Mouse (Mus musculus) hindbrain, embryonic 14.5 days (tissue): ENCODE data around the gene Hemk1. TPM values are rescaled to one million over a fixed set of nuclear protein-coding genes. Genes with fewer than 3 reads are reported as not detected.
A peak's percentile ranks its signal among the peaks of the same experiment; 100 is the strongest.

Experiments
- ATAC-seq: fragments of 200-750 bp; cut with Nextera tagmentation; 2 replicates; pipeline ENCODE4 v1.8.0; 2017; ENCODE audit warnings: moderate number of reproducible peaks, mild to moderate bottlenecking, moderate TSS enrichment, moderate library complexity; ENCODE audit not compliant: low FRiP score
- DNase-seq: peaks from one replicate; pipeline ENCODE4 v3.0.0-alpha.2; 2015; ENCODE audit warnings: low spot score
- H3K27ac ChIP-seq: fragments of 300-500 bp; sonication (generic); 2 replicates; pipeline ENCODE4 v1.5.1; 2014; ENCODE audit warnings: mild to moderate bottlenecking, moderate library complexity
- H3K27me3 ChIP-seq: fragments of 300-500 bp; sonication (generic); 2 replicates; pipeline ENCODE4 v1.6.1; 2014; ENCODE audit warnings: mild to moderate bottlenecking, low read length, mixed read lengths; ENCODE audit not compliant: control insufficient read depth, insufficient read depth
- H3K36me3 ChIP-seq: fragments of 300-500 bp; sonication (generic); replicated peaks from 2 replicates; pipeline ENCODE4 v1.6.1; 2014; ENCODE audit not compliant: control insufficient read depth, insufficient read depth
- H3K4me1 ChIP-seq: fragments of 300-500 bp; sonication (generic); replicated peaks from 2 replicates; pipeline ENCODE4 v1.6.1; 2014; ENCODE audit warnings: antibody characterized with exemption, low read length, mixed read lengths; ENCODE audit not compliant: control insufficient read depth, insufficient read depth
- H3K4me2 ChIP-seq: fragments of 300-500 bp; sonication (generic); replicated peaks from 2 replicates; pipeline ENCODE4 v1.6.1; 2014; ENCODE audit warnings: mild to moderate bottlenecking, moderate library complexity
- H3K4me3 ChIP-seq: fragments of 300-500 bp; sonication (generic); replicated peaks from 2 replicates; pipeline ENCODE4 v1.5.1; 2014; ENCODE audit warnings: mild to moderate bottlenecking, low read length
- H3K9ac ChIP-seq: fragments of 300-500 bp; sonication (generic); 2 replicates; pipeline ENCODE4 v1.6.1; 2014
- H3K9me3 ChIP-seq: fragments of 300-500 bp; sonication (generic); 2 replicates; pipeline ENCODE4 v1.6.1; 2016; ENCODE audit warnings: low read length; ENCODE audit not compliant: control insufficient read depth
- WGBS: fragments of 180-500 bp; shearing (Covaris S2); extraction: QIAGEN DNeasy Blood & Tissue Kit; methylation state at CpG from one replicate; pipeline ENCODE4 v1.1.7; 2014; 5-methylcytosine and 5-hydroxymethylcytosine counted together
- polyA plus RNA-seq: library from polyadenylated mRNA; unstranded; fragments of >200 nt; fragmentation: Nextera tagmentation; extraction: Ambion mirVana; gene quantifications from 2 replicates; pipeline ENCODE4 v1.2.1, GENCODE M21; 2014

Gene Hemk1
- polyA plus RNA-seq, 1 experiment from 2014 or later = 19.1 TPM

GRCm38 (mm10) chr9:107281241-107281987, 56.7 kb downstream of the Hemk1 start:
- no peaks in the 10 kb centered on the region for H3K9me3 ChIP-seq
- H3K4me2 ChIP-seq = no peak overlapping the region
- ATAC-seq (no peak), DNase-seq (no peak)
- peaks cover 21% of the 10 kb centered on the region for H3K4me1 ChIP-seq
- no peak overlapping the region for H3K4me3 ChIP-seq
- H3K9ac ChIP-seq = no peak overlapping the region
- WGBS = 90% methylated on average over 5 of the region's 5 CpGs
- H3K27me3 ChIP-seq = no peaks in the 10 kb centered on the region
- no peak overlapping the region for H3K27ac ChIP-seq
- H3K36me3 ChIP-seq = no peaks in the 10 kb centered on the region

- no peak overlapping the region for H3K27ac ChIP-seq
- no peaks in the 10 kb centered on the region for H3K27me3 ChIP-seq
- 46% methylated on average over 13 of the region's 13 CpGs for WGBS
- no peak overlapping the region; the same call in 1 of the 2 replicates for H3K4me2 ChIP-seq
- ATAC-seq (no peak), DNase-seq (no peak)
- no peaks in the 10 kb centered on the region for H3K9me3 ChIP-seq
- no peak overlapping the region for H3K9ac ChIP-seq
- no peak overlapping the region for H3K4me3 ChIP-seq
- no peaks in the 10 kb centered on the region for H3K36me3 ChIP-seq
- H3K4me1 ChIP-seq = peaks cover 21% of the 10 kb centered on the region
These were observed 57.7 kb downstream of the Hemk1 start for GRCm38 (mm10) chr9:107280322-107281027.

GRCm38 (mm10) chr9:107279378-107280321, 58.5 kb downstream of the Hemk1 start:
- H3K9ac ChIP-seq = no peak overlapping the region; the same call in 1 of the 2 replicates
- H3K27ac ChIP-seq = no peak overlapping the region
- H3K9me3 ChIP-seq = no peaks in the 10 kb centered on the region
- DNase-seq (no peak), ATAC-seq (no peak)
- H3K27me3 ChIP-seq = no peaks in the 10 kb centered on the region
- H3K4me3 ChIP-seq = no peak overlapping the region
- peaks cover 21% of the 10 kb centered on the region for H3K4me1 ChIP-seq
- H3K4me2 ChIP-seq = no peak overlapping the region; the same call in 1 of the 2 replicates
- WGBS = 29% methylated on average over 16 of the region's 16 CpGs
- no peaks in the 10 kb centered on the region for H3K36me3 ChIP-seq

- WGBS = 43% methylated on average over 8 of the region's 8 CpGs
- no peak overlapping the region for H3K9ac ChIP-seq
- H3K9me3 ChIP-seq = no peaks in the 10 kb centered on the region
- H3K4me1 ChIP-seq = peaks cover 21% of the 10 kb centered on the region
- H3K36me3 ChIP-seq = no peaks in the 10 kb centered on the region
- H3K27ac ChIP-seq = no peak overlapping the region
- no peak overlapping the region for H3K4me2 ChIP-seq
- no peaks in the 10 kb centered on the region for H3K27me3 ChIP-seq
- ATAC-seq (peak; percentile 69; the same call in 1 of the 2 replicates), DNase-seq (peak; percentile 33)
- no peak overlapping the region for H3K4me3 ChIP-seq
These were observed 59.4 kb downstream of the Hemk1 start for GRCm38 (mm10) chr9:107278527-107279377.

GRCm38 (mm10) chr9:107278126-107278525, 60.0 kb downstream of the Hemk1 start:
- Histone ChIP-seq H3K4me2 (no peak overlapping the region), H3K27ac (no peak overlapping the region), H3K4me3 (no peak overlapping the region), H3K4me1 (peaks cover 21% of the 10 kb centered on the region), H3K9ac (no peak overlapping the region), H3K36me3 (no peaks in the 10 kb centered on the region), H3K27me3 (no peaks in the 10 kb centered on the region), H3K9me3 (no peaks in the 10 kb centered on the region)
- 47% methylated on average over 4 of the region's 4 CpGs for WGBS
- no peak for DNase-seq
- no peak; the same call in 1 of the 2 replicates for ATAC-seq

GRCm38 (mm10) chr9:107277603-107278002, 60.5 kb downstream of the Hemk1 start:
- no peak overlapping the region for H3K4me3 ChIP-seq
- H3K4me1 ChIP-seq = peaks cover 21% of the 10 kb centered on the region
- no peak overlapping the region for H3K27ac ChIP-seq
- no peak overlapping the region for H3K9ac ChIP-seq
- ATAC-seq (no peak), DNase-seq (no peak)
- H3K4me2 ChIP-seq = no peak overlapping the region
- no peaks in the 10 kb centered on the region for H3K36me3 ChIP-seq
- 78% methylated on average over 7 of the region's 7 CpGs for WGBS
- H3K9me3 ChIP-seq = no peaks in the 10 kb centered on the region
- no peaks in the 10 kb centered on the region for H3K27me3 ChIP-seq

Other genes starting within 250 kb of the Hemk1 start
- 25.7 and 27.9 TPM in 2 replicates for gene Dock3, start 106.4 kb downstream of the Hemk1 start, polyA plus RNA-seq
- gene Mapkapk3, start 48.5 kb downstream of the Hemk1 start, polyA plus RNA-seq = 1.9 and 2.3 TPM in 2 replicates
- gene Cish, start 42.3 kb downstream of the Hemk1 start, polyA plus RNA-seq = 6.0 and 6.7 TPM in 2 replicates
- gene 6430571L13Rik, start 2.3 kb upstream of the Hemk1 start, polyA plus RNA-seq = 5.4 and 5.6 TPM in 2 replicates
- 6.8 and 7.7 TPM in 2 replicates for gene Cacna2d2, start 61.3 kb upstream of the Hemk1 start, polyA plus RNA-seq
- 47.1 and 51.7 TPM in 2 replicates for gene Tmem115, start 195.6 kb upstream of the Hemk1 start, polyA plus RNA-seq
- gene Cyb561d2, start 203.8 kb upstream of the Hemk1 start, polyA plus RNA-seq = 44.9 and 49.3 TPM in 2 replicates
- gene Nprl2, start 203.9 kb upstream of the Hemk1 start, polyA plus RNA-seq = 65.8 and 71.4 TPM in 2 replicates
- 3.3 TPM in 2 replicates for gene Zmynd10, start 208.9 kb upstream of the Hemk1 start, polyA plus RNA-seq
- gene Rassf1, start 213.2 kb upstream of the Hemk1 start, polyA plus RNA-seq = 32.6 and 33.5 TPM in 2 replicates
- 115 and 130 TPM in 2 replicates for gene Tusc2, start 224.9 kb upstream of the Hemk1 start, polyA plus RNA-seq
- 71.7 and 76.6 TPM in 2 replicates for gene Hyal2, start 229.6 kb upstream of the Hemk1 start, polyA plus RNA-seq
- gene Hyal1, start 238.6 kb upstream of the Hemk1 start, polyA plus RNA-seq = 3.1 and 4.9 TPM in 2 replicates
- gene Naa80, start 240.5 kb upstream of the Hemk1 start, polyA plus RNA-seq = 14.4 and 16.4 TPM in 2 replicates
- gene Hyal3, start 242.5 kb upstream of the Hemk1 start, polyA plus RNA-seq = 0.96 and 1.2 TPM in 2 replicates
- 11.2 and 16.5 TPM in 2 replicates for gene Ifrd2, start 249.3 kb upstream of the Hemk1 start, polyA plus RNA-seq